Mouse (Mus musculus): ENCODE measurements around the gene Hoxa3.

The Hoxa3 gene

GRCm38 (mm10) chr6:52169499-52170165, 43.5 kb downstream of the Hoxa3 start:
- DNase-seq (ENCODE audit: extremely low spot score, low read depth, low spot score) = no peak

GRCm38 (mm10) chr6:52168191-52169055, 44.7 kb downstream of the Hoxa3 start:
- no peak for DNase-seq (ENCODE audit: extremely low spot score, low read depth, low spot score)

- DNase-seq (ENCODE audit: extremely low spot score, low read depth, low spot score) = no peak
Observed at GRCm38 (mm10) chr6:52167736-52168161, 45.4 kb downstream of the Hoxa3 start.

- no peak for DNase-seq (ENCODE audit: extremely low spot score, low read depth, low spot score)
Observed at GRCm38 (mm10) chr6:52167176-52167575, 46.0 kb downstream of the Hoxa3 start.

GRCm38 (mm10) chr6:52166431-52167077, 46.6 kb downstream of the Hoxa3 start:
- DNase-seq (ENCODE audit: extremely low spot score, low read depth, low spot score) = no peak

GRCm38 (mm10) chr6:52165441-52166370, 47.4 kb downstream of the Hoxa3 start:
- DNase-seq (ENCODE audit: extremely low spot score, low read depth, low spot score) = no peak

GRCm38 (mm10) chr6:52164626-52165440, 48.3 kb downstream of the Hoxa3 start, which contains the start of gene Hoxa2:
TSS of gene Hoxa2 (minus strand) at chr6:52164831.
- no peak for DNase-seq (ENCODE audit: extremely low spot score, low read depth, low spot score)

GRCm38 (mm10) chr6:52164051-52164625, 49.0 kb downstream of the Hoxa3 start:
- DNase-seq (ENCODE audit: extremely low spot score, low read depth, low spot score) = no peak

GRCm38 (mm10) chr6:52163366-52164031, 49.6 kb downstream of the Hoxa3 start:
- DNase-seq (ENCODE audit: extremely low spot score, low read depth, low spot score) = no peak

- no peak for DNase-seq (ENCODE audit: extremely low spot score, low read depth, low spot score)
Observed at GRCm38 (mm10) chr6:52162611-52163365, 50.3 kb downstream of the Hoxa3 start.

GRCm38 (mm10) chr6:52162093-52162380, 51.1 kb downstream of the Hoxa3 start:
- no peak for DNase-seq (ENCODE audit: extremely low spot score, low read depth, low spot score)

GRCm38 (mm10) chr6:52161336-52162092, 51.6 kb downstream of the Hoxa3 start:
- DNase-seq (ENCODE audit: extremely low spot score, low read depth, low spot score) = no peak

- DNase-seq (ENCODE audit: extremely low spot score, low read depth, low spot score) = no peak
Observed at GRCm38 (mm10) chr6:52160511-52161335, 52.4 kb downstream of the Hoxa3 start.

- no peak for DNase-seq (ENCODE audit: extremely low spot score, low read depth, low spot score)
Observed at GRCm38 (mm10) chr6:52159979-52160378, 53.2 kb downstream of the Hoxa3 start.

GRCm38 (mm10) chr6:52159164-52159761, 53.9 kb downstream of the Hoxa3 start:
- no peak for DNase-seq (ENCODE audit: extremely low spot score, low read depth, low spot score)

Measured in hindlimb bud, embryonic 11.5 days (tissue).